Mouse (Mus musculus) CH12.LX (cell line): ENCODE measurements around the gene Eef1e1.

Source experiments
- CHD1 ChIP-seq: IDR thresholded peaks from 2 replicates; pipeline ENCODE4 v1.6.1; 2012; ENCODE audit warnings: low read depth, low read length, improper control_type of control experiment, inconsistent platforms
- CHD2 ChIP-seq: IDR thresholded peaks from 2 replicates; pipeline ENCODE4 v1.6.1; 2011; ENCODE audit warnings: low read length, improper control_type of control experiment
- CTCF ChIP-seq, 2 experiments: IDR thresholded peaks in 1 of 2; conservative IDR thresholded peaks in 1 of 2; 2 replicates each; pipeline ENCODE4 v1.5.1; 2011 to 2012; ENCODE audit warnings: low read depth in 2 of 2, low read length in 2 of 2, improper control_type of control experiment in 1 of 2, inconsistent platforms in 1 of 2, mild to moderate bottlenecking in 1 of 2, moderate library complexity in 1 of 2
- E2F4 ChIP-seq: IDR thresholded peaks from 2 replicates; pipeline ENCODE4 v1.6.1; 2011; ENCODE audit warnings: low read depth, low read length, improper control_type of control experiment; ENCODE audit not compliant: insufficient replicate concordance
- EP300 ChIP-seq: IDR thresholded peaks from 2 replicates; pipeline ENCODE4 v1.6.1; 2011; ENCODE audit warnings: low read length, improper control_type of control experiment
- ETS1 ChIP-seq: conservative IDR thresholded peaks from 2 replicates; pipeline ENCODE4 v1.6.1; 2012; ENCODE audit warnings: low read depth, mild to moderate bottlenecking, inconsistent platforms, low read length, improper control_type of control experiment, moderate library complexity
- MAFK ChIP-seq: IDR thresholded peaks from 2 replicates; pipeline ENCODE4 v1.6.1; 2011; ENCODE audit warnings: low read length, improper control_type of control experiment; ENCODE audit not compliant: insufficient replicate concordance
- NRF1 ChIP-seq: IDR thresholded peaks from 2 replicates; pipeline ENCODE4 v1.6.1; 2014; ENCODE audit warnings: low read depth, mild to moderate bottlenecking, inconsistent platforms, low read length, improper control_type of control experiment, moderate library complexity
- POLR2A ChIP-seq: IDR thresholded peaks from 2 replicates; pipeline ENCODE4 v1.6.1; 2011; ENCODE audit warnings: low read depth, mild to moderate bottlenecking, improper control_type of control experiment, low read length
- SMC3 ChIP-seq: IDR thresholded peaks from 2 replicates; pipeline ENCODE4 v1.6.1; 2011; ENCODE audit warnings: low read depth, low read length, improper control_type of control experiment
- USF1 ChIP-seq: IDR thresholded peaks from 2 replicates; pipeline ENCODE4 v1.6.1; 2014; ENCODE audit warnings: low read depth, mild to moderate bottlenecking, inconsistent platforms, low read length, improper control_type of control experiment
- USF2 ChIP-seq: conservative IDR thresholded peaks from 2 replicates; pipeline ENCODE4 v1.6.1; 2011; ENCODE audit warnings: low read depth, low read length, improper control_type of control experiment
- ZMIZ1 ChIP-seq: IDR thresholded peaks from 2 replicates; pipeline ENCODE4 v1.6.1; 2012; ENCODE audit warnings: low read depth, mild to moderate bottlenecking, inconsistent platforms, low read length, improper control_type of control experiment
- ZNF384 ChIP-seq: IDR thresholded peaks from 2 replicates; pipeline ENCODE4 v1.6.1; 2012; ENCODE audit warnings: low read depth, low read length, improper control_type of control experiment, inconsistent platforms

DNA sequence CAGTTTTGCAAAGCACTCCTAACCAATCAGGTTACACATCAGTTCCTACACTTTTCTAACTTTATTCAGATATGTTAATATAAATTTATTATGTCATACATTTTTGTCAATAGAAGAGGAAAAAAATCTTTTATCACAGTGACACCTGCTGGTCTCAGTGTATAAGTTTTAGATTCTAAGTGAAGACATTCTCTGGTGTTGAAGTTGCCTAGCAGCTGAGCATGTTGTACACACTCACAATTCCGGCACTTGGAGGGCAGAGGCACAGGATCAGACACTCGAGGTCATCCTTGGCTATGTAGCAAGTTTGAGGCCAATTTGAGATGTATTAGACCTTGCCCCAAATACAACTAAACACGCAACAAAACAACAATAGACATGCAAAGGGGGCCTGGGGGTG lies 61.8 kb downstream of the Eef1e1 start:
- no peak for TF ChIP-seq CHD1
- TF ChIP-seq POLR2A = no peak
- no peak for TF ChIP-seq CHD2
- TF ChIP-seq CTCF (conservative IDR thresholded peaks at IDR 0.05 in 1 of 2, IDR thresholded peaks at IDR 0.05 in 1 of 2; ENCODE audit: low read depth in 2 of 2, low read length in 2 of 2) = peak in 1 of 2 experiments; percentile 58; a peak in 2 of 4 replicates
- no peak for TF ChIP-seq EP300
- TF ChIP-seq USF1 = no peak
- TF ChIP-seq ZNF384 = no peak
- TF ChIP-seq ETS1 = no peak
- TF ChIP-seq NRF1 = no peak
- no peak for TF ChIP-seq USF2
- no peak for TF ChIP-seq MAFK
- TF ChIP-seq E2F4 = no peak
- TF ChIP-seq SMC3 = peak; percentile 19; the same call in 1 of the 2 replicates
- no peak for TF ChIP-seq ZMIZ1
